Comparison of ENCODE assay signal across 8 mouse cellular contexts in the genomic region with DNA sequence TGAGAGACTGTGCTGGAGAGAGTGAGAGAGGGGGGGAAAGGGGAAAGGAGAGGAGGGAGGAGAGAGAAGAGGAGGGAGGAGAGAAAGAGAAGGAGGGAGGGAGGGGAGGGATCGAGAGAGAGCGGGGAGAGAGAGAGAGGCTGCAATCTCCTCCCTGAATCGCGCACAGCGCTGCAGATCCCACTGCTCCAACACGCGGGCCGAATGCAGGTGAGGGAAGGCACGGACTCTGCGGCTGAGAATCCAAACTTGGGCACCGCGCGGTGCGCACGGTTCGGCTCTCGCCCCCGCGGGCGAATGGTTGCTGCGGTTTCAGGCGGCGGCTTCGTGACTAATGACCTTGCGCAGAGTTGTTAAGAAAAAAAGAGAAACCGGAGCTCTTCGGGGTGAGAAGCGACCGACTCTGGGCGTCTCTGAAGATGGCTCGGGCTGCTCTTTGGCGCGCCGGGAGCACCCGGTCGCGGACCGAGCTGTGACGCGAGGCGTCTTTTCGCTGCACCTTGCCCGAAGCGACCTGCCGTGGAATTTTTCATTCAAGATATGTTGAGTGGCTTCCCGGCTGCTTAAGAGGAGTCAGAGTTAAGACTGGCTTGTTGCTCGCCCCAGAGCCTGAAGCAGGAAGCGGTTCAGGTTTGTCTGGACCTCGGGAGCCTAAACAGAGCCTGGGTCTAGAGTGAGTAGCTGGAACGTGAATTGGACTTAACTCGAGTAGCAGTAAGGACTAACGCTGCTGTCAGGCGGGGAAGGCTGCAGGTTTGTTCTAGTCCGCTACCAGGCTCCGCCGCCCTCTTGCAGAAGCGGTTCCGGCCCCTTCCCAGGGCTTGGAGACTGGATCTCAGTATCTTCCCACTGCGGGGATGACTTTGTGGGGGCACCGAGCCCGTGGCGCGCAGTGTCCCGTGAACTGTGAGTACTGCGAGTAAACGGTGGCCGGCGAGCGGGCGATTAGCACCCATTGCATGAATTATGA. TPM values are rescaled to one million over a fixed set of nuclear protein-coding genes. Genes with fewer than 3 reads are reported as not detected.
DNase-seq lines count a peak whose midpoint lies in the region; ATAC-seq and TF ChIP-seq lines count a peak whose summit lies in the region.

TSS of gene Pcdh7 (plus strand) at position 62 of the 970 bp plus-strand sequence.

- WGBS in forebrain, postnatal 0 days = under 1% methylated on average over 70 of the region's 70 CpGs
- WGBS in lung, postnatal 0 days = under 1% methylated on average over 70 of the region's 70 CpGs

- peak; percentile 66 for DNase-seq in NIH3T3 (ENCODE audit: low read depth)
- peak; percentile 22 to 41 for DNase-seq in cerebellum, adult 18-20 months
- peak; percentile 77 for DNase-seq in forebrain, postnatal 0 days
- DNase-seq in heart, postnatal 10 days = peak; percentile 68 to 71
- peak; percentile 39 to 54 for DNase-seq in layer of hippocampus, adult 8-10 months (ENCODE audit: low spot score in 2 of 2)
- DNase-seq in lung, postnatal 0 days (ENCODE audit: low spot score) = peak; percentile 55
- DNase-seq in ovary, postnatal 36 days (ENCODE audit: low spot score) = peak; percentile 59
- DNase-seq in urinary bladder, postnatal 25 days (ENCODE audit: low spot score) = peak; percentile 62

- TF ChIP-seq CTCF in forebrain, postnatal 0 days (IDR thresholded peaks at IDR 0.05; ENCODE audit: low read depth) = 0 out of 2 replicates have a peak, but pooled peaks have one; percentile 11
- no peak for TF ChIP-seq CTCF in lung, postnatal 0 days (IDR thresholded peaks at IDR 0.05)

- H3K27me3 ChIP-seq in forebrain, postnatal 0 days (ENCODE audit: insufficient read depth, low read length) = no peaks in the 10 kb centered on the region
- H3K27me3 ChIP-seq in lung, postnatal 0 days (replicated peaks; ENCODE audit: insufficient read depth, low read length) = peaks cover 27% of the 10 kb centered on the region

- H3K4me1 ChIP-seq in forebrain, postnatal 0 days (ENCODE audit: insufficient read depth) = peaks cover 12% of the 10 kb centered on the region; the same call in 1 of the 2 replicates
- peaks cover 8% of the 10 kb centered on the region; the same call in 1 of the 2 replicates for H3K4me1 ChIP-seq in lung, postnatal 0 days (ENCODE audit: insufficient read depth, low read depth, low read length)

- H3K4me3 ChIP-seq in forebrain, postnatal 0 days (ENCODE audit: low read depth, low read length) = peak within 1 kb of the TSS; percentile 70
- H3K4me3 ChIP-seq in lung, postnatal 0 days (ENCODE audit: low read depth, low read length) = peak within 1 kb of the TSS; percentile 57

- H3K9ac ChIP-seq in forebrain, postnatal 0 days = peak within 1 kb of the TSS; percentile 70
- H3K9ac ChIP-seq in lung, postnatal 0 days (replicated peaks; ENCODE audit: low read depth) = no peak within 1 kb of the TSS; the same call in 1 of the 2 replicates

- no peaks in the 10 kb centered on the region for H3K9me3 ChIP-seq in forebrain, postnatal 0 days (ENCODE audit: low read length)
- no peaks in the 10 kb centered on the region for H3K9me3 ChIP-seq in lung, postnatal 0 days (ENCODE audit: low read length)

- no peak for TF ChIP-seq EP300 in lung, postnatal 0 days (IDR thresholded peaks at IDR 0.05)

- H3K36me3 ChIP-seq in forebrain, postnatal 0 days (ENCODE audit: insufficient read depth) = no peaks in the 10 kb centered on the region
- no peaks in the 10 kb centered on the region for H3K36me3 ChIP-seq in lung, postnatal 0 days (ENCODE audit: insufficient read depth, low read length)

- peak; percentile 40 for ATAC-seq in forebrain, postnatal 0 days
- peak; percentile 20; the same call in 1 of the 2 replicates for ATAC-seq in lung, postnatal 0 days

- H3K27ac ChIP-seq in forebrain, postnatal 0 days (ENCODE audit: low read depth, low read length) = peak within 1 kb of the TSS; percentile 88
- H3K27ac ChIP-seq in lung, postnatal 0 days (ENCODE audit: low read length) = no peak within 1 kb of the TSS

- intact Hi-C loops in heart, postnatal 10 days (cut with DNase I) = loop anchor here (5.0 kb wide), 2 partner anchors 39 to 324 kb away; no protein-coding TSS in a partner anchor

- H3K4me2 ChIP-seq in forebrain, postnatal 0 days (ENCODE audit: low read depth) = peak within 1 kb of the TSS; percentile 90
- H3K4me2 ChIP-seq in lung, postnatal 0 days (replicated peaks; ENCODE audit: low read depth, low read length) = peak within 1 kb of the TSS; percentile 71

RNA-seq across cellular contexts. Expression of gene Pcdh7, which starts in this region (rescaled TPM):
- total RNA-seq in forebrain, postnatal 0 days (2014; rRNA removed) = 84.7 and 89.3 TPM in 2 replicates
- 12.7 and 15.5 TPM in 2 replicates for polyA plus RNA-seq in forebrain, postnatal 0 days (2015; fragmentation: Nextera tagmentation; extraction: Ambion mirVana)
- total RNA-seq in heart, postnatal 10 days (2021) = 100 to 1,000 TPM; 121 to 128 TPM
- total RNA-seq in layer of hippocampus, adult 8-10 months (2022) = 10 to 100 TPM; 67.4 to 71.7 (median 69.7) TPM
- 1.2 and 1.4 TPM in 2 replicates for polyA plus RNA-seq in lung, postnatal 0 days (2015; fragmentation: Nextera tagmentation; extraction: Ambion mirVana)
